Mouse (Mus musculus) myocyte (in vitro differentiated cells): ENCODE results near the gene Col6a6. TPM values are rescaled to one million over a fixed set of nuclear protein-coding genes. Genes with fewer than 3 reads are reported as not detected.

Source experiments
- H3K27me3 ChIP-seq: one replicate; pipeline ENCODE4 v1.6.1; 2011; ENCODE audit not compliant: control insufficient read depth, insufficient read depth, insufficient read length
- H3K36me3 ChIP-seq: one replicate; pipeline ENCODE4 v1.6.1; 2011; ENCODE audit not compliant: control insufficient read depth, insufficient read depth
- H3K4me2 ChIP-seq: one replicate; pipeline ENCODE4 v1.6.1; 2011; ENCODE audit warnings: low read depth, control low read depth
- H3K4me3 ChIP-seq: one replicate; pipeline ENCODE4 v1.5.1; 2011; ENCODE audit warnings: mild to moderate bottlenecking, control low read depth, moderate library complexity
- H3K79me2 ChIP-seq: one replicate; pipeline ENCODE4 v1.6.1; 2011; ENCODE audit not compliant: control insufficient read depth, insufficient read depth
- H3ac ChIP-seq: one replicate; pipeline ENCODE4 v1.6.1; 2011; ENCODE audit not compliant: control insufficient read depth, insufficient read length
- CEBPB ChIP-seq: IDR thresholded peaks from 2 replicates; pipeline ENCODE4 v1.6.1; 2011; ENCODE audit warnings: mild to moderate bottlenecking, moderate library complexity; ENCODE audit not compliant: poor library complexity, insufficient read depth, severe bottlenecking
- E2F4 ChIP-seq: IDR thresholded peaks from one replicate; pipeline ENCODE4 v1.6.1; 2011; ENCODE audit warnings: mild to moderate bottlenecking, control low read depth, moderate library complexity; ENCODE audit not compliant: insufficient read depth
- MAX ChIP-seq: IDR thresholded peaks from one replicate; pipeline ENCODE4 v1.6.1; 2011; ENCODE audit warnings: low read depth, mild to moderate bottlenecking, control low read depth
- MYOD1 ChIP-seq, 3 experiments: IDR thresholded peaks; one replicate each; pipeline ENCODE4 v1.6.1; 2011; ENCODE audit warnings: control low read depth in 2 of 3, low read depth in 2 of 3, mild to moderate bottlenecking in 2 of 3, moderate library complexity in 1 of 3; ENCODE audit not compliant: insufficient read length in 2 of 3, control insufficient read depth in 1 of 3
- MYOG ChIP-seq, 3 experiments: IDR thresholded peaks; one replicate each; pipeline ENCODE4 v1.6.1; 2011; ENCODE audit warnings: control low read depth in 2 of 3, low read depth in 2 of 3, mild to moderate bottlenecking in 2 of 3; ENCODE audit not compliant: insufficient read length in 2 of 3, control insufficient read depth in 1 of 3, insufficient read depth in 1 of 3
- POLR2A ChIP-seq: IDR thresholded peaks from one replicate; pipeline ENCODE4 v1.6.1; 2011; ENCODE audit warnings: low read depth, mild to moderate bottlenecking, control low read depth, moderate library complexity; ENCODE audit not compliant: insufficient read length
- POLR2AphosphoS2 ChIP-seq: IDR thresholded peaks from one replicate; pipeline ENCODE4 v1.6.1; 2011; ENCODE audit warnings: low read depth, control low read depth; ENCODE audit not compliant: insufficient read length
- REST ChIP-seq: IDR thresholded peaks from one replicate; pipeline ENCODE4 v1.6.1; 2011; ENCODE audit warnings: mild to moderate bottlenecking, control low read depth, moderate library complexity; ENCODE audit not compliant: insufficient read depth, insufficient read length
- SRF ChIP-seq: IDR thresholded peaks from one replicate; pipeline ENCODE4 v1.6.1; 2011; ENCODE audit warnings: low read depth; ENCODE audit not compliant: control insufficient read depth, insufficient read length
- TCF12 ChIP-seq: IDR thresholded peaks from one replicate; pipeline ENCODE4 v1.6.1; 2011; ENCODE audit warnings: mild to moderate bottlenecking, control low read depth; ENCODE audit not compliant: poor library complexity, insufficient read depth, severe bottlenecking
- TCF3 ChIP-seq: IDR thresholded peaks from one replicate; pipeline ENCODE4 v1.6.1; 2011; ENCODE audit warnings: low read depth, control low read depth; ENCODE audit not compliant: insufficient read length
- USF1 ChIP-seq: IDR thresholded peaks from one replicate; pipeline ENCODE4 v1.6.1; 2011; ENCODE audit warnings: low read depth, mild to moderate bottlenecking, control low read depth, moderate library complexity
- polyA plus RNA-seq: library from polyadenylated mRNA; unstranded; fragments of >200 nt; fragmentation: generic; extraction: Trizol; gene quantifications from one replicate; pipeline ENCODE4 v1.2.1, GENCODE M21; 2012; ENCODE audit warnings: missing spikeins

Gene Col6a6
- polyA plus RNA-seq, 1 experiment, result 0.01 TPM

GRCm38 (mm10) chr9:105838396-105839146, 10.6 kb upstream of the Col6a6 start:
- no peaks in the 10 kb centered on the region for H3K36me3 ChIP-seq
- TF ChIP-seq MYOG (IDR thresholded peaks at IDR 0.05; ENCODE audit: control insufficient read depth in 1 of 3, insufficient read depth in 1 of 3, insufficient read length in 2 of 3, low read depth in 2 of 3), result no peak
- H3K27me3 ChIP-seq, result no peaks in the 10 kb centered on the region
- H3K79me2 ChIP-seq, result no peaks in the 10 kb centered on the region
- no peak overlapping the region for H3ac ChIP-seq
- no peak overlapping the region for H3K4me2 ChIP-seq
- no peak overlapping the region for H3K4me3 ChIP-seq

DNA sequence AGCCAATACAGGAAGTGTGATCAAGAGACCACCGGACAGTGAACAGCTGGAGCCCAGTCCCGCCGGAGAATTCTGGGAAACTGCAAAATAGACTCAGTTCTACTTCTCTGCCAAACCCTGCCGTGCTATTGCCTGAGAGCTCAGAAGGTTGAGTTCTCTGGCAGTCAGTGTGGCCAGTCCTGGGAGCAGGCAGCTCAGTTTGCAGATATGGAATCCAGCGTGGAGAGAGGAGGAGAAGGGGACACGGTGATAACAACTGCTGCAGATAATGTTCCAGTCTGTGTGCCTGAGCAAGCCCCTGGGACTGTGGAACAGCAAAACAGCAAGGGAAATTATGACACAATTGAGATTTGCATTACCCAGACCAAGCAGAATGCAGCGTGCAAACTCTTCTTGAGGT, 7.6 kb upstream of the Col6a6 start:
- Histone ChIP-seq H3K79me2 (no peaks in the 10 kb centered on the region), H3K27me3 (no peaks in the 10 kb centered on the region), H3K36me3 (no peaks in the 10 kb centered on the region), H3K4me2 (no peak overlapping the region), H3K4me3 (no peak overlapping the region), H3ac (no peak overlapping the region)
- TF ChIP-seq MAX (no peak), MYOD1 (IDR thresholded peaks at IDR 0.05; ENCODE audit: control insufficient read depth in 1 of 3, insufficient read length in 2 of 3, low read depth in 2 of 3) (no peak), POLR2A (no peak), TCF3 (no peak), CEBPB (no peak), SRF (no peak), TCF12 (no peak), MYOG (IDR thresholded peaks at IDR 0.05; ENCODE audit: control insufficient read depth in 1 of 3, insufficient read depth in 1 of 3, insufficient read length in 2 of 3, low read depth in 2 of 3) (no peak), USF1 (no peak), POLR2AphosphoS2 (no peak), E2F4 (no peak), REST (no peak)

GRCm38 (mm10) chr9:105834799-105835198, 6.8 kb upstream of the Col6a6 start:
- H3K4me3 ChIP-seq, result no peak overlapping the region
- H3ac ChIP-seq, result no peak overlapping the region
- no peak overlapping the region for H3K4me2 ChIP-seq
- no peaks in the 10 kb centered on the region for H3K36me3 ChIP-seq
- TF ChIP-seq TCF12 (no peak), POLR2AphosphoS2 (no peak), REST (no peak), TCF3 (no peak), MYOD1 (IDR thresholded peaks at IDR 0.05; ENCODE audit: control insufficient read depth in 1 of 3, insufficient read length in 2 of 3, low read depth in 2 of 3) (no peak), MYOG (IDR thresholded peaks at IDR 0.05; ENCODE audit: control insufficient read depth in 1 of 3, insufficient read depth in 1 of 3, insufficient read length in 2 of 3, low read depth in 2 of 3) (no peak), MAX (no peak), POLR2A (no peak), E2F4 (no peak)
- no peaks in the 10 kb centered on the region for H3K79me2 ChIP-seq
- H3K27me3 ChIP-seq, result no peaks in the 10 kb centered on the region

DNA sequence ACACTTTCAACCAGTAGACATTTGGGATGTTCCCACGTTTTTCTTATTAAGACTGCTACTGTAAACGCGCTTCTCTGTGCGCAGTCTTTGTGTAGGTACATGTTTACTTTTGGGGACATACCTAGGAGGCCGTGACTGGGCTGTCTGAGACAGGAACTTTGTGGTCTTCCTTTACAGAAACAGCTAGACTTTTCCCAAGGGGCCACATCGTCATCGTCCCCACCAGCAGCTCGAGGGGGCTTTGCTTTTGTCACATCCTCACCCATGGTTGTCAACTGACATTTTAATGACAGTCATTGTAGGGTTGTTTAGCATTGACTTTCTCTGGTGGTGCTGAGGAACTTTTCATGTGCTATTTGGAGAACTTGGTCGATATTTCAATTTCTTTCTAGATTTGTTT, 3.3 kb upstream of the Col6a6 start:
- no peak for TF ChIP-seq SRF
- no peak for TF ChIP-seq POLR2AphosphoS2
- TF ChIP-seq USF1, result no peak
- no peak for TF ChIP-seq POLR2A
- TF ChIP-seq E2F4, result no peak
- no peak for TF ChIP-seq MYOG (IDR thresholded peaks at IDR 0.05; ENCODE audit: control insufficient read depth in 1 of 3, insufficient read depth in 1 of 3, insufficient read length in 2 of 3, low read depth in 2 of 3)
- no peak for TF ChIP-seq REST
- TF ChIP-seq TCF12, result no peak
- TF ChIP-seq MYOD1 (IDR thresholded peaks at IDR 0.05; ENCODE audit: control insufficient read depth in 1 of 3, insufficient read length in 2 of 3, low read depth in 2 of 3), result no peak
- no peak for TF ChIP-seq TCF3
- Histone ChIP-seq H3K36me3 (no peaks in the 10 kb centered on the region), H3K4me2 (no peak overlapping the region), H3K4me3 (no peak overlapping the region), H3K79me2 (no peaks in the 10 kb centered on the region), H3ac (no peak overlapping the region), H3K27me3 (no peaks in the 10 kb centered on the region)

DNA sequence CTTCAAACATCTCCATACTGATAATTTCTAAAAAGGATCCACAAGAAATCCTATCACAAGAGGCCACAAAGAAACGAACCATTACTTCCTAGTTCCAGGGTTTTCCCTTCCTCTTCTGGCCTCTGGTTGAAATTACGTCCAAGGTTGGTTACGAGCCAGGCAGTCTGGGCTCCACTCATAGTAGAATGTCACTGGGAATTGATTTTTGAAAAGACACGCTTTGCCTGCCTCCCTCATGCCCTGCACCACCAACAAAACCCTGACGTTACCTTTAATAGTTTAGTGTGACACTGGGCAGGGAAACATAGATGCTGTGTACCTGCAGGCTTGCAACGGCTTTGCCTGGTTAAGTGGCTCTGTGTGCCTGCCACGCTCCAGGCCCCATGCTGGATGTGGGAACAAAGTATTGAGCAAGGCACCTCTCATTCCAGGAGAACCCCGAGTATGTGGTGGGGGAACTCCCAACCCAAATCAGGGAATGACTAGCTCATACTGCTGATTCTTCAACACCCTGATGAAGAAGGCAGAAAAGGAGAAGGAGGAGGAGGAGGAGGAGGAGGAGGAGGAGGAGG, 798 bp downstream of the Col6a6 start:
- Histone ChIP-seq H3ac (no peak overlapping the region), H3K4me3 (no peak overlapping the region), H3K27me3 (no peaks in the 10 kb centered on the region), H3K4me2 (no peak overlapping the region), H3K79me2 (no peaks in the 10 kb centered on the region), H3K36me3 (no peaks in the 10 kb centered on the region)
- TF ChIP-seq TCF12 (no peak), POLR2A (no peak), E2F4 (no peak), CEBPB (no peak), MYOD1 (IDR thresholded peaks at IDR 0.05; ENCODE audit: control insufficient read depth in 1 of 3, insufficient read length in 2 of 3, low read depth in 2 of 3) (no peak), MAX (no peak), REST (no peak), TCF3 (no peak), USF1 (no peak), SRF (no peak), MYOG (IDR thresholded peaks at IDR 0.05; ENCODE audit: control insufficient read depth in 1 of 3, insufficient read depth in 1 of 3, insufficient read length in 2 of 3, low read depth in 2 of 3) (no peak), POLR2AphosphoS2 (no peak)
